Mouse (Mus musculus): Measurements from ENCODE around the gene Fbxl14.

Fbxl14 gene

GRCm38 (mm10) chr6:119479343-119479875 is at the start of gene Fbxl14:
Gene Fbxl14, plus strand, starts transcription at chr6:119479668.
- DNase-seq (ENCODE audit: low read depth, low spot score) = no peak

GRCm38 (mm10) chr6:119430508-119430907 is 49.0 kb upstream of the Fbxl14 start:
- no peak for DNase-seq (ENCODE audit: low read depth, low spot score)

GRCm38 (mm10) chr6:119431751-119432324 is 47.6 kb upstream of the Fbxl14 start:
- DNase-seq (ENCODE audit: low read depth, low spot score) = no peak

- no peak for DNase-seq (ENCODE audit: low read depth, low spot score)
Measured at GRCm38 (mm10) chr6:119434394-119434793, 45.1 kb upstream of the Fbxl14 start.

GRCm38 (mm10) chr6:119437894-119438761 is 41.3 kb upstream of the Fbxl14 start:
- no peak for DNase-seq (ENCODE audit: low read depth, low spot score)

- peak; percentile 16 for DNase-seq (ENCODE audit: low read depth, low spot score)
Measured at GRCm38 (mm10) chr6:119442729-119443128, 36.7 kb upstream of the Fbxl14 start.

GRCm38 (mm10) chr6:119443742-119444645 is 35.5 kb upstream of the Fbxl14 start:
- DNase-seq (ENCODE audit: low read depth, low spot score) = peak; percentile 61

GRCm38 (mm10) chr6:119445671-119446607 is 33.5 kb upstream of the Fbxl14 start:
- no peak for DNase-seq (ENCODE audit: low read depth, low spot score)

GRCm38 (mm10) chr6:119448321-119449059 is 31.0 kb upstream of the Fbxl14 start:
- no peak for DNase-seq (ENCODE audit: low read depth, low spot score)

GRCm38 (mm10) chr6:119449060-119449499 is 30.4 kb upstream of the Fbxl14 start:
- DNase-seq (ENCODE audit: low read depth, low spot score) = no peak

GRCm38 (mm10) chr6:119450965-119451943 is 28.2 kb upstream of the Fbxl14 start:
- no peak for DNase-seq (ENCODE audit: low read depth, low spot score)

- no peak for DNase-seq (ENCODE audit: low read depth, low spot score)
Measured at GRCm38 (mm10) chr6:119451981-119452499, 27.4 kb upstream of the Fbxl14 start.

- DNase-seq (ENCODE audit: low read depth, low spot score) = no peak
Measured at GRCm38 (mm10) chr6:119458166-119458565, 21.3 kb upstream of the Fbxl14 start.

- DNase-seq (ENCODE audit: low read depth, low spot score) = no peak
Measured at GRCm38 (mm10) chr6:119459041-119459440, 20.4 kb upstream of the Fbxl14 start.

GRCm38 (mm10) chr6:119460391-119460790 is 19.1 kb upstream of the Fbxl14 start:
- no peak for DNase-seq (ENCODE audit: low read depth, low spot score)

- DNase-seq (ENCODE audit: low read depth, low spot score) = no peak
Measured at GRCm38 (mm10) chr6:119466161-119466560, 13.3 kb upstream of the Fbxl14 start.

GRCm38 (mm10) chr6:119466921-119467784 is 12.3 kb upstream of the Fbxl14 start:
- DNase-seq (ENCODE audit: low read depth, low spot score) = no peak

- no peak for DNase-seq (ENCODE audit: low read depth, low spot score)
Measured at GRCm38 (mm10) chr6:119467785-119468059, 11.7 kb upstream of the Fbxl14 start.

All from c-Kit-negative CD71-positive TER-119-positive erythroid progenitor cells, embryonic 14.5 days (primary cell).